Mouse (Mus musculus) v-Abl transformed pro-B cells (cell line): Measurements from ENCODE around the gene Kif11.

Experiments used
- in situ Hi-C, 2 experiments: fragments of 400-800 bp; cut with MboI; formaldehyde crosslinking; loops; one replicate each; pipeline ENCODE4 v1.15.1; 2025; ENCODE audit not compliant: unreplicated experiment in 2 of 2

Gene Kif11

GRCm38 (mm10) chr19:37440708-37441475 lies 64.7 kb downstream of the Kif11 start:
- in situ Hi-C loops = no loop called here

- in situ Hi-C loops = no loop called here
Measured at GRCm38 (mm10) chr19:37442524-37443286, 66.5 kb downstream of the Kif11 start.

- in situ Hi-C loops = no loop called here
Measured at GRCm38 (mm10) chr19:37443631-37444140, 67.5 kb downstream of the Kif11 start.

- in situ Hi-C loops = no loop called here
Measured at GRCm38 (mm10) chr19:37448212-37448611, 72.0 kb downstream of the Kif11 start.

- in situ Hi-C loops = no loop called here
Measured at GRCm38 (mm10) chr19:37449246-37449645, 73.0 kb downstream of the Kif11 start.

- in situ Hi-C loops = no loop called here
Measured at GRCm38 (mm10) chr19:37455528-37455927, 79.3 kb downstream of the Kif11 start.

GRCm38 (mm10) chr19:37455961-37456360 lies 79.8 kb downstream of the Kif11 start:
- in situ Hi-C loops = no loop called here

- in situ Hi-C loops = no loop called here
Measured at GRCm38 (mm10) chr19:37458013-37458412, 81.8 kb downstream of the Kif11 start.

- in situ Hi-C loops = no loop called here
Measured at GRCm38 (mm10) chr19:37466403-37466802, 90.2 kb downstream of the Kif11 start.

GRCm38 (mm10) chr19:37466978-37467377 lies 90.8 kb downstream of the Kif11 start:
- in situ Hi-C loops = no loop called here

- in situ Hi-C loops = no loop called here
Measured at GRCm38 (mm10) chr19:37468841-37469566, 92.8 kb downstream of the Kif11 start.
